Mouse (Mus musculus) ES-E14 (cell line): ENCODE results near the gene Sys1. TPM values are rescaled to one million over a fixed set of nuclear protein-coding genes. Genes with fewer than 3 reads are reported as not detected.

Experiments
- DNase-seq: peaks from one replicate; pipeline ENCODE4 v3.0.0-alpha.2; 2013; ENCODE audit warnings: low read depth, low spot score
- H3K27ac ChIP-seq: 2 replicates; pipeline ENCODE4 v1.5.1; 2012; ENCODE audit warnings: low read depth, mild to moderate bottlenecking, low read length, moderate library complexity, mixed read lengths; ENCODE audit not compliant: poor library complexity, insufficient read depth, severe bottlenecking
- H3K36me3 ChIP-seq: 2 replicates; pipeline ENCODE4 v1.6.1; 2012; ENCODE audit warnings: mild to moderate bottlenecking, low read length, moderate library complexity, mixed read lengths; ENCODE audit not compliant: control insufficient read depth, poor library complexity, insufficient read depth, severe bottlenecking
- H3K4me1 ChIP-seq, 2 experiments: fragments of 150-350 bp in 1 of 2; sonication (generic) in 1 of 2; 2 replicates each; pipeline ENCODE4 v1.6.1; 2012; ENCODE audit warnings: low read length in 2 of 2, mild to moderate bottlenecking in 1 of 2, mixed read lengths in 1 of 2; ENCODE audit not compliant: control insufficient read depth in 2 of 2, insufficient read depth in 2 of 2, poor library complexity in 1 of 2
- H3K4me3 ChIP-seq, 2 experiments: fragments of 150-350 bp in 1 of 2; sonication (generic) in 1 of 2; 2 replicates each; pipeline ENCODE4 v1.5.1; 2012; ENCODE audit warnings: low read length in 2 of 2, low read depth in 1 of 2, mild to moderate bottlenecking in 1 of 2, mixed read lengths in 1 of 2; ENCODE audit not compliant: insufficient read depth in 1 of 2, poor library complexity in 1 of 2, severe bottlenecking in 1 of 2
- H3K9ac ChIP-seq: 2 replicates; pipeline ENCODE4 v1.6.1; 2012; ENCODE audit warnings: low read depth, mild to moderate bottlenecking, low read length, mixed read lengths; ENCODE audit not compliant: poor library complexity, insufficient read depth, severe bottlenecking
- H3K9me3 ChIP-seq: fragments of 150-350 bp; sonication (generic); 2 replicates; pipeline ENCODE4 v1.6.1; 2012; ENCODE audit warnings: low read depth, mild to moderate bottlenecking, low read length; ENCODE audit not compliant: control insufficient read depth, insufficient read depth
- CHD2 ChIP-seq: IDR thresholded peaks from 2 replicates; pipeline ENCODE4 v1.6.1; 2014; ENCODE audit warnings: mild to moderate bottlenecking, low read depth, low read length, inconsistent platforms
- HCFC1 ChIP-seq: IDR thresholded peaks from 2 replicates; pipeline ENCODE4 v1.6.1; 2012; ENCODE audit warnings: low read length, inconsistent platforms, borderline replicate concordance; ENCODE audit not compliant: insufficient read depth
- MAFK ChIP-seq: IDR thresholded peaks from 2 replicates; pipeline ENCODE4 v1.6.1; 2014; ENCODE audit warnings: mild to moderate bottlenecking, low read depth, low read length, inconsistent platforms; ENCODE audit not compliant: insufficient read depth
- ZC3H11A ChIP-seq: IDR thresholded peaks from 2 replicates; pipeline ENCODE4 v1.6.1; 2012; ENCODE audit warnings: low read depth, mild to moderate bottlenecking, inconsistent platforms, low read length, borderline replicate concordance
- ZNF384 ChIP-seq: IDR thresholded peaks from 2 replicates; pipeline ENCODE4 v1.6.1; 2012; ENCODE audit warnings: low read depth, low read length, inconsistent platforms
- in situ Hi-C, 2 experiments: fragments of 600-800 bp; cut with MboI; formaldehyde crosslinking; loops; one replicate each; pipeline ENCODE4 v1.15.1; 2025; ENCODE audit warnings: low sequenced_read_pairs in 2 of 2, inconsistent platforms in 1 of 2; ENCODE audit not compliant: unreplicated experiment in 2 of 2
- total RNA-seq: library from RNA; depleted of rRNA; stranded (reverse); fragments of 300-350 nt; gene quantifications from 2 replicates; pipeline ENCODE4 v1.2.3, GENCODE M21; 2012

The Sys1 gene
- total RNA-seq, 1 experiment = 47.6 TPM

GRCm38 (mm10) chr2:164422675-164423393 is 33.9 kb upstream of the Sys1 start:
- in situ Hi-C loops = no loop called here
- TF ChIP-seq MAFK (no peak), ZC3H11A (no peak), HCFC1 (no peak), CHD2 (no peak), ZNF384 (no peak)
- Histone ChIP-seq H3K27ac (no peak overlapping the region), H3K9ac (no peak overlapping the region), H3K36me3 (peaks cover 17% of the 10 kb centered on the region; the same call in 1 of the 2 replicates), H3K4me3 (no peak overlapping the region), H3K9me3 (no peaks in the 10 kb centered on the region), H3K4me1 (peaks cover 3 to 14% of the 10 kb centered on the region in 2 experiments; a peak in 1 of 4 replicates)
- DNase-seq = no peak

DNA sequence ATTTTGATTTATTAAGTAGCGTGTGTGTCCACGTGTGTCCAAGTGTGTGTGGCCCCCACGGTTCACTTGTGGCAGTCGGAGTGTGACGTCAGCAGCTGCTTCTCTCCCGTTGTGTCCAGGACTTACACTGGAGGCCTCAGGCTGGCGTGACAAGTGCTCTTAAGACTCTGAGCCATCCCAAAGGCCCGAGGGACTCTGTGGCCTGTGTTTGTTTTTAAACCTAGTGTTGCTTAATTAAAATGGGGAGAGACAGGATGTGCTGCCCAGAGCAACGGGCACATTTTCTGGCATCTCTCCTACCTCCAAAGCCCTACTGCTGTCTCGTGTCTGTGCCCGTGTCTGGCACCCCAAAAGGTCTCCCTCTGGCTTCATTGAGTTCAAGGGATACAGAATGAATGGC is 33.3 kb upstream of the Sys1 start:
- no peaks in the 10 kb centered on the region for H3K9me3 ChIP-seq
- H3K9ac ChIP-seq = no peak overlapping the region
- TF ChIP-seq CHD2 (no peak), MAFK (no peak)
- in situ Hi-C loops = no loop called here
- H3K4me1 ChIP-seq = peaks cover 2 to 12% of the 10 kb centered on the region in 2 experiments; a peak in 1 of 4 replicates
- H3K27ac ChIP-seq = no peak overlapping the region
- H3K36me3 ChIP-seq = peaks cover 24% of the 10 kb centered on the region; the same call in 1 of the 2 replicates
- DNase-seq = no peak
- H3K4me3 ChIP-seq = no peak overlapping the region

GRCm38 (mm10) chr2:164424406-164424805 is 32.4 kb upstream of the Sys1 start:
- no peak for DNase-seq
- in situ Hi-C loops = no loop called here
- H3K4me1 ChIP-seq = peaks cover 2 to 15% of the 10 kb centered on the region in 2 experiments; a peak in 3 of 4 replicates
- TF ChIP-seq HCFC1 = no peak
- no peak overlapping the region for H3K4me3 ChIP-seq
- peaks cover 33% of the 10 kb centered on the region for H3K36me3 ChIP-seq
- H3K27ac ChIP-seq = no peak overlapping the region
- no peak overlapping the region for H3K9ac ChIP-seq
- H3K9me3 ChIP-seq = no peaks in the 10 kb centered on the region

DNA sequence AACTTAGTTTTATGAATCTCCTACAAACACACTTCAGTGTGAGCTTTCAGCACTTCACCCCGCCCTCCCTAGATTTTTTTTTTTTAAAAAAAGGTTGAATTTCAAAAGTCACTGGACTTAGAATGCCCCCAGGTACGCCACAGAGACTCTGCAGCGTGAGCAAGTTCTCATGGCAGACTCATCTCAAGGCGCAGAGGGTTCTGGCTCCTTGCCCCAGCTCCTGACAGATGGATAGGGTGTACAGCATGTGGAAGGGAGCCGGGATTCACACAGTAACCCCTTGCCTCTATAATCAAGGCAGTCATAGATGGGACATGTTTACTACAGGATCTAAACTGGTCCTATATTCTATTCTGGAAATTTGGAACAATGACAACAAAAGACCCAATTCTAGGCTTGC is 31.4 kb upstream of the Sys1 start:
- Histone ChIP-seq H3K9ac (no peak overlapping the region), H3K9me3 (no peaks in the 10 kb centered on the region), H3K36me3 (peaks cover 38% of the 10 kb centered on the region), H3K4me1 (peaks cover 4 to 19% of the 10 kb centered on the region in 2 experiments; a peak in 3 of 4 replicates), H3K27ac (no peak overlapping the region), H3K4me3 (no peak overlapping the region; a peak in 1 of 4 replicates)
- TF ChIP-seq CHD2 = no peak
- no peak for TF ChIP-seq HCFC1
- no peak for TF ChIP-seq MAFK
- in situ Hi-C loops = no loop called here
- no peak for DNase-seq

- H3K9ac ChIP-seq = peak overlapping the region; percentile 23; the same call in 1 of the 2 replicates
- in situ Hi-C loops = no loop called here
- DNase-seq = no peak
- no peaks in the 10 kb centered on the region for H3K9me3 ChIP-seq
- H3K36me3 ChIP-seq = peaks cover 38% of the 10 kb centered on the region
- H3K4me3 ChIP-seq = peak overlapping the region; percentile 19 to 24; a peak in 2 of 4 replicates
- peaks cover 5 to 24% of the 10 kb centered on the region in 2 experiments; a peak in 3 of 4 replicates for H3K4me1 ChIP-seq
- H3K27ac ChIP-seq = no peak overlapping the region
- TF ChIP-seq MAFK = no peak
- no peak for TF ChIP-seq ZNF384
- TF ChIP-seq CHD2 = no peak
- TF ChIP-seq ZC3H11A = no peak
- no peak for TF ChIP-seq HCFC1
Observed at GRCm38 (mm10) chr2:164426121-164426520, 30.6 kb upstream of the Sys1 start.
